Mouse (Mus musculus): Measurements from ENCODE around the gene Suox.
"Not testable (repeated sequence)": the region's sequence is repeated elsewhere in the genome, so short reads cannot be mapped to it uniquely, and the experiment has no call there.

Gene Suox

DNA sequence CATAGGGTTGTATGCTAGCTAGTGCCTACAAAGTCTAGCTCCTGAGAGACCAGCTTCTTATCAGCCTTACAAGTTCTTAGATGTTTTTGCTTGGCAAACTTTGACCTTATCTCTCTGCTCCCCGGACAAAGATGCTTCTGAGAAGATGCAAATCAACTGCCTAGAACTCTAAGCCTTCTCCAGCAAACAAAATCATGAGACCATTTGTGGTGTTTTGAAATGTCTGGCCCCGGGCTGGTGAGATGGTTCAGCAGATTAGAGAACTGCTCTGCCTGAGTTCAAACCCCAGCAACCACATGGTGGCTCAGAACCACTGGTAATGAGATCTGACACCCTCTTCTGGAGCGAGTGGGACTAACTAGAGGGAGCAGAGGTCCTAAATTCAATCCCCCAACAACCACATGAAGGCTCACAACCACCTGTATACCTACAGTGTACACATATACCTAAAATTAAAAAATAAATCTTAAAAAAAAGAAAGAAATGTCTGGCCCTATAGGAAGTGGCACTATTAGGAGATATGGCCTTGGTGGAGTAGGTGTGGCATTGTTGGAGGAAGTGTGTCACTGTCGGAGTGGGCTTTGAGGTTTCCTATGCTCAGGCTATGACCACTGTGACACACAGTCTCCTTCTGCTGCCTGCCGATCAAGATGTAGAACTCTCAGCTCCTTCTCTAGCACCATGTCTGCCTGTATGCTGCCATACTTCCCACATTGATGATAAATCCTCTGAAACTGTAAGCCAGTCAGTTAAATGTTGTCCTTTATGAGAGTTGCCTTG lies 10.2 kb downstream of the Suox start:
- no peak for DNase-seq

DNA sequence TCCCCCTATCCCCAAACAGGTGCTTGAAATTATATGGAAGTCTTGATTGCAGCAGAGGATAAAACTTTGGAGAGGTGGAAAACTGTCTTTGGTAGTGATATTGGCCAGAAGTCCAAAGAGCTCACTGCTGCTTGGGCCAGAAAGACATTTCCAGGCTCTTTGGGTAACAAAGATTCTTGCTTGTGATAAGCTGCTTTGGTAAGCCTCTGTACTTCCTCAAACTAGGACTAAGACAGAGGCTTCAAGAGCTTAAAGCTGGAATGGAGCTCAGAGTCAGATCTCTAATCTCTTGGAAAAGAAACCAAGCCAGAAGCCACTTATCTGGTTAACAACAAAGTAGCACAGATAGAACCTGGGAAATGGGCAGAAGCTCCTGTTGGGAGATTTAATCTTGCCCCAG lies 11.4 kb downstream of the Suox start:
- DNase-seq = no peak

DNA sequence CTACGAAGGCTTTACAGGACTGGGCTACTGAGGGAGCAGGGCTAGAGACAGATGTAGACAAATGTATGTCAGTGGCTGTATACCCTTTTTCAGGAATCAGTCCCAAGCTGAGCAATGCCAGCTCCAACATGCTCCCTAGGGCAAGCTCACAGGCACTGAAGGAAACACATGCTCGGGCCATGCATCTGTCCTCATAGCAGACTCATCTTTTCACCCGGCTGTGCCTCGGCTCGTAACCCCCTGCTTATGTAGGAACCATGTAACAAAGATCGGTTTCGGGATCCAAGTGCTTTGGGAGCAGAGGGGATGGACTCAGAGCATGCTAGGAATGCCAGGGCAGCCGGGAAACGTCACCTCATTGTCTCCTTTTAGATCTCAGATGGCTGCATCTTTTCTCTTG lies 14.4 kb downstream of the Suox start:
- no peak for DNase-seq

DNA sequence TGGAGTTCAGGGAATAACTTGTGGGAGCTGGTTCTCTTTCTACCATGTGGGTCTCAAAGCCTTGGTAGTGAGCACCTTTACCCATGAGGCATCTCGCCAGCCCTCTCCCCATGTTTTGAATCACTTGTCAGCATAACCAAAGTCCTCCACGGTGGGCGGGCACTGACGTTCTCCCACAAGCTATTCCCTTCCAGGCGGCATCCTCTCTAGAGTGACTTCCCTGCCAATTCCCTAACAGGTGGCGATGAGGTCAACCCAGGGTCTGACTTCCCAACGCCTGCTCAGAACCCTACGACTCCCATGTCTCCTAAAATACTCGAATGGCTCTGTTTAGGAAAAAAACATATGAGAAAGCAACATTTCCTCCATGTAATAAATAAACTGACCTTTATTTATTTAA lies 16.0 kb downstream of the Suox start:
- DNase-seq = no peak

DNA sequence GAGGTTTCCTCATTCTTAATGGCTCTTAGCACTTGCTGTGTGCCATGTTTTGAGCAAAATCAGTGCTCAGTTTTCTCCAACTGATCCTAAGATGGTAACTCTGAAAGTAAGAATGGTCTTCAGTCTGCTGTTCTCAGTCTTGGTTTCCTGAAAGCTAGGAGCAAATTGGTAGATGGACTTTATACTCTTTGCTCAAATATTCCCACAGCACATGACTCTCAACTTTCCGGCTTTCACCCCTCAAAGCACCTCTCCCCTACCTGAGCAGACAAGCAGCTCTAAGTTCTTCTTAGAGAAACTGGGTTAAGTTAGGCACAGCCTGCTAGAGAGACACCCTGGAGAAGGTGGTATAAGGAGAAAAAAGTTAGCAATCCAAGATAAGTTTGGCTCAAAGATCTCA lies 17.1 kb downstream of the Suox start:
- DNase-seq = no peak

DNA sequence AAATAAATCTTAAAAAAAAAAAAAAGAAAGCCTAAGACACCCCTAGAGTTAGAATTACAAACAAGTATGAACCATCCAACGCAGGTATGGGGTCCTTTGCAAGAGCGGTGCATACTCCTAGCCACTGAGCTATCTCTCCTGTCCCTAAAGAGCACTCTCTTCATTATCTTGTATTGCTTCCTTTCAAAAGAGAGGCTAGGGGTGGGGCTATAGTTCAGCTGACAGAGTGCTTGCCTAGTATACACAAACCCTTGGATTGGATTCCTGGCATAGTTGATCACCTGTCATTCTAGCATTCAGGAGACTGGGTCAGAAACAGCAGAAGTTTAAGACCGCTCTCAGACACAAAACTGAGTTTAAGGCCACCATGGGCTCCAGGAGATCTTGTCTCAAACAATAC lies 18.6 kb downstream of the Suox start:
- no peak for DNase-seq

DNA sequence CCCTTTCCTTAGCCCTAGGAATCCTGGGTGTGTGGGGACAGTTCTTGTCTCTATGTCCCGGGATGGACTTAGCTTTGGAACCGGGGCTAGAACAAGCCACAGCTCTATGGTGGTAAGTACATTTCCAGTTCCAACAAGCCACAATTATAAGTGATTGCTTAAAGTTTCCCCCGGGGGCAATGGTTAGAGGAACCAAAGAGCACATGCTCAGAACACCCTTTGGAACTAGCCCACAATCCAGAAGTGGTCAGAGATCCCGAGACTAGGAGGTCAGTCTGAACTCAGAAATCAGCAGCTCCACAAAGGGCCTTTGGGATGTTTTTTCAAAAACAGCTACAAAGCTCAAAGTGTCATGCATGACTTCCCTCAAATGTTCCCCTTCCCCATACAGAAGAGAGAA lies 20.0 kb downstream of the Suox start:
- DNase-seq = no peak

DNA sequence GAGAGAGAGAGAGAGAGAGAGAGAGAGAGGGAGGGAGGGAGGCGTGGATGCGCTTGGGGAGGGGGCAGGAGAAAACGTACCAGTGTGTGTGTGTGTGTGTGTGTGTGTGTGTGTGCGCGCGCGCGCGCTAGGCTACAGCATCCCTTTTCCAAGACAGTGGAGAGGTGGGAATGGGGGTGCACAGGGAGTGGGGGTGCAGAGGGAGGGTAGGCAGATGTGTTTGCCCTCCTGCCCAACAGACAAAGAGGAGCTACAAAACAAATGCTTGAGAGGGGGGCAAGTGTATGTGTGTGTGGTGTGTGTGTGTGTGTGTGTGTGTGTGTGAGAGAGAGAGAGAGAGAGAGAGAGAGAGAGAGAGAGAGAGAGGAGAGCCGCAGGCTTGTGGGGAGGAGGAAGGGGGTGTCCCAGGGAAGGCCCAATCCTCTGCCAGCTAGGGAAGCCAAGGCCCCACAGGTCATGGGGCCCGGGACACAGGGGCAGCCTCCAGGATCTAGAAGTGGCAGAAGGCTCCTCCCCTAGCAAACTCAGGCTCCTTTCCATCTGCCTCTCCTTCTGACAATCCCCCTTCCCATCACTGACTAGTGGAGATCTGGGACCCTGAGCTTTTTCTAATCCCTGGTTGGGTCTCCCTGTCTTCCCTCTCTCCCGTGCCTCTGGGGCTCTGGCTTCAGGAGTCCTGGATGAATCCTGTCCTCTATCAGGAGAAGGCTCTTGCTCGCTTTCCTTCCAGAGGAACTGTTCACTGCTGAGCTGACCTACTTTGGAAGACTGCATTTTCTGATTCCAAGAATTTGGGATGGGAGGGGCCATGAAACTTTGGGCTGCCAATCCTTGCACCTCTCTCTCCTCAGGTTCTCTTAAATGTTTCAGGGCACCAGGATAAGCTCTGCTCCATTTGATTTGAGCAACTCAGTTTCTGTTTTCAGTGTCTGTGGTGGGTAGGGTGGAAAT lies 27.5 kb downstream of the Suox start:
- peak; percentile 56 for DNase-seq

DNA sequence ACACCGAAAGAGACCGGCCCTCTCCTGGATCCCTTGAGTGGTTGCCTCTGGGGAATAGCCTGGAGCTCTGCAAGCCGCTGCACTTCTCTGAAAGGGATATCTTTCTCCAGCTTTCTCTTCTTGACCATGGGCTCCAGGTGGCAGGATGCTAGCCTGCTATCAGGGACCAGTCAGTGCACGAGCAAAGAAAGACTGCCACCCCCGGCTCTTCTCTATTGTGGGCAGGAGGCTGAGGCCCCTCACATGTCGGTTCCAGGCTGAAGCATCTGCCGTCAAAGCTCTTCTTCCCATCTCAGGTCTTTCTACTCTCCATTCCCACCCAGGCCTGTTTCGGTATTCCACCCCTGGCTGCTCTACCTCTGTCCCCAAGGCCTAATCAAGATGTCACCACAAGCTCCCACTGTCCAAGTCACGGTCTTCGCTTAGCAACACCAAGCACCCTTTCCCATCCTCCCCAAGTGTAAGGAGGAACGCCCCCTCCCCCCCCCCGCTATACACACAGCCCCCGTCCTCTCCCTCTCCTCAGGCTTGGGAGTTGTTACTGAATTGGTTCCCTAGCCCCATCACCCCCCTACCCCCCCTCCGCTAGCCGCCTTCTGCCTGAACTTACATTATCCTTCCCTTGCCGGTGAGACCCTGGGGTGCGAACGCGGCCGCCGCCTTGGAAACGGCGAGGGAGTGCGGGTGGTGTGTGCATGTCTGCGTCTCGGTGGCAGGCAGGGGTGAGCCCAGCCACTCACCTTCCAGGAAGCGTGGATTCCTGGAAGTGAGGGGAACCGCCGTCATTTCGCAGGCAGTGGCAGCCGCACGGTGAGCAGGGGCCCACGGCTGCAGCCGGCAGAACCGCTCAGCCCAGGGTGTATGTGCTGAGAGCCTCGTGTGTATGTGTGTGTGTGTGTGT lies 28.5 kb downstream of the Suox start, which contains the start of gene Ikzf4:
Gene Ikzf4 (minus strand): TSS at position 881 of the 901 bp plus-strand sequence.
- peak; percentile 66 for DNase-seq

DNA sequence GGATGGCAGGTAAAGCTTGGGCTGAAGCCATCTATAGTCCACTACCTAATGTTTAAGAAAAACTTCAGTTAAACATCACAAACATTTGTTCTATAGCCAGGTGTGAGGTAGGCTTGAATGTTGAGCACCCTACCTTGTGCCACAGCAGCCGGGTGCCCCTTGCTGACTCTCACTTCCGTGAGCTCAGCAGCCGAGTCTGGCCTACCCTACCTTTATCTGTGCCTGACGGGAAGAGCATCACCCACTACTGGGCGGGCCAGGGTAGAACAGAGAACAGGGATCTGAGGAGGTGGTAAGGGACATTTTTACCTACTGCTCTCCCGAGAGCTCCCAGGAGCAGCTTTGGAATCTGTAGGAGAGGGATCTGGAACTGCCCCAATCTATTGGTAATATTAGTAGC lies 31.1 kb downstream of the Suox start:
- no peak for DNase-seq

DNA sequence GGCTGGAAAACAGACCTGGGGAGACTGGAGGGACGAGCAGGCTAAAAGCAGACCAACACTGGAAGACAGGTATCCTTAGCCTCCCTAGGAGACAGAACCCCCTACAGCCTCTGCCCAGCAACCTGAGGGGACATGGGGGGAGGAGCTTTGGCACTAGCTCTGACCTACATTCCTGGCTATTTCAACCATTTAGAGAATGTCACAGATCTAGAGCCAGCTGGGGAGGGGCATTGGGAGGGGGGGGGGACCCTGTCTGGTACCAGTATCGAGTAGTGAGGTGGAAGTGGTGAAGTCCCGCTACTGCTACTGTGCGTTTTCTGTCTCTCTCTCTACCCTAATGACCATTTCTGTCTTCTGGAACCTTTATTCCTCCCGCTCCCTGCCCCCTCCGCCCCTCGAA lies 32.0 kb downstream of the Suox start:
- no peak for DNase-seq

DNA sequence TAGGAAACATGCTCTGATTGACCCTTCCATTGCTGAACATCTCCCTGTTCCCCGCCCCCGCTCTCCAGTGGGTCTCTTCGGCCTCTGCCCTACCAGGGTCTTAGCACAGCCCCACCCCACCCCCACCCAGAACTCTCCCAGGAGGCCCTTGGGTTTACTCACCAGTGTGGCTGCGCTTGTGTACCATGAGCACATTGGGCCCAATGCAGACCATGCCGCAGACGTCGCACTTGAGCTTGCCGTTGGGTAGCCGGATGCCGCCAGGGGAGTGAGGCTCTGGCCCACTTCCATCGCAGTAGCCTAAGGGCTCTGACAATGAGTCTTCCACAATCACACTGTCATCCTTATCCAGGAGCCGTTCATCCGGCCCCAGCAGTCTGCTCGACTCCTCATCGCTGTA lies 33.0 kb downstream of the Suox start:
- no peak for DNase-seq

DNA sequence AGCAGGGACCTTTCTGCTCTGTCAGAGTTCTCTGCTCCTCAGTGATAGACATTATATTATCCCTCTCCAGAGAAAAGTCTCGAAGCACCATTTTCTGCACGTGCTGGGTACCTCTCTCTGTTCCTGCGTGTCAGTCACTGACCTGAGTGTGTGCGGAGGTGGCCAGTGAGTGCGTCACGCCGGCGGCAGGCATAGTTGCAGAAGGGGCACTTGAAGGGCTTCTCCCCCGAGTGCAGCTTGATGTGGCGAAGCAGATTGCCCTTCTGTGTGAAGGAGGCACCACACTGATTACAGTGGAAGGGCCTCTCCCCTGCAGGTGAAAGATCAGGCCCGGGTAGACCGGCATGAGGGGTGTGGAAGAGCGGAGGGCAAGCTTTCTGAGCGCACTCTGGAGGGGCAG lies 33.9 kb downstream of the Suox start:
- DNase-seq = no peak

DNA sequence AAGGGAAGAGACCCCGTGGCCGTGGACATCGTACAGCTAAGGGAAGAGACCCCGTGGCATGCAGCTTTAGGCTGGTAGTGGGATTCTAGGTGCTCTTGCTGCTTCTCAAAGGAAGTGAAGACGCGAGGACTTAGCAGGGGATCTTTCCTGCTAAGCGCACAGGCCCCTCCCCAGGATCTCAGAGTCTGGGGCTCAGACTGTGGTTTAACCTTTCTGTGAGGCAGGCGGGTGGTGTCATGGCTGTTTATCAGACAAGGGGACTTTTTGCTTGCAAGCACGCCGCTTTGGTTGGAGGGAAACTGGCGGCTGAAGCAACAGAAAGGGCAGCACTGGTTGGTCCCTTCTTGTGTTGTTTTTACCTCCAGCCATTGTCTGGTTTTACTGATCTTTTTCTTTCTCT lies 36.9 kb downstream of the Suox start:
- no peak for DNase-seq

DNA sequence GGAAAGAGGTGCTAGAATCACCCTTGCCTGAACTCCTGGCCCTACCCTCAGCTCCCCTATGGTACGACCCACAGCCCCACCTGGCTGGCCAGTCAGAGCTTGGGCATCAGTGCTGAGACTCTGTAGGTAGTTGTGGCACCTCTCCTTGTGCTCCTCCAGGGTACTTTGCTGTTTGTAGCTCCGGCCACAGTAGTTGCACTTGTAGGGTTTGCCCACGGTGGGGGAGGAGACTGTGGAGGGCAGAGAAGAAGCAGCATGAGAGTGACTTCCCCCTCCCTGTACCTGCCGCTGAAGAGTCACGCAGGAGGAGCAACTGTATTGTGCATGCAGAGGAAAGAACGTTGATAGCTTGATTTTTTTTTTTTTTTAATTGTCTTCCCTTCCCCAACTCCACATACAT lies 37.3 kb downstream of the Suox start:
- no peak for DNase-seq

DNA sequence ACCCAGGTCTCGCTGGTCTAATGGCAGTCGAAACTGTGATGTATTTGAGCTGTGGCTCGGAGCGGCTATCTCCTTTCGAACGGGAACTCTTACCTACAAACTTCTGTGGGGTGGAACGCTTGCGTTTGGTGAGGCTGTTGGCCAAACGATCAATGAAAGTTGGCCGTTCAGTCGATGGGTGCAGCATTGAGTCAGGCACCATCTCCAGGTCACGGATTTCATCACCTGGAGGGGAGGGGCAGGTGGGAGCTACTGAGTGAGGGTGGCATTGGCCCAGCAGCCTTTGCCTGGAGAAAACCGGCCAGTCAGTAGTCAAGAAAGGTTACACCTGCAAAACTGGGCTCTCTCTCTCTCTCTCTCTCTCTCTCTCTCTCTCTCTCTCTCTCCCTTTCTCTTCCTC lies 38.2 kb downstream of the Suox start:
- no peak for DNase-seq

DNA sequence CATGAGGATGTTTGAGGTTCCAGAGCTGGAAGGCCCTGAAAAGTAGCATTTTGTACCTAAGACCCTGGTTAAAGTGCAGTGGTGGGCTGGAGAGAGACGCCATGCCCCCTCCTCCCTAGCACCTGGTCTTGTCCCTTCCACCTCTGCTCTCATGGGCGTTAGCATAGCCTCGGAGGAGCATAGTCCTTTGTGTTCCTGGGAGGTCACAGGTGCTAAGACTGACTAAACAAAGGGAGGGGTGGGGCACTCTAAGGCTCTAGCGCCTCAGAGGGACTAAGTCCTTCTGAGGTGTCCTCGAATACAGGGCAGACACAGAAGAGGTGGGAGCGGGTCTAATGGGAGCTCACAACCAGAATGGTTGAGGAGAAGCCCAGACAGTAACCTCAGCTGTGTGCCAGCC lies 42.3 kb downstream of the Suox start:
- DNase-seq = no peak

DNA sequence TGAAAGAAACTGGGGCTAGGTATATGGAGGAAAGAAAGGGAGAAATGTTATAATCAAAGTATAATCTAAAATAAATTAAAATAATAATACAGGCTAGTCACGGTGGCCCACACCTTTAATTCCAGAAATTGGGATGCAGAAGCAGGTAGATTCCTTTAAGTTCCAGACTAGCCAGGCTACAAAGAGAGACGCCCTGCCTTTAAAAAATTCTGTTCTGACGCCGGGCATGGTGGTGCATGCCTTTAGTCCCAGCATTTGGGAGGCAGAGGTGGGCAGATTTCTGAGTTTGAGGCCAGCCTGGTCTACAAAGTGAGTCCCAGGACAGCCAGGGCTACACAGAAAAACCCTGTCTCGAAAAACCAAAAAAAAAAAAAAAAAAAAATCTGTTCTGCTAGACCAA lies 43.6 kb downstream of the Suox start:
- not testable (repeated sequence) for DNase-seq

DNA sequence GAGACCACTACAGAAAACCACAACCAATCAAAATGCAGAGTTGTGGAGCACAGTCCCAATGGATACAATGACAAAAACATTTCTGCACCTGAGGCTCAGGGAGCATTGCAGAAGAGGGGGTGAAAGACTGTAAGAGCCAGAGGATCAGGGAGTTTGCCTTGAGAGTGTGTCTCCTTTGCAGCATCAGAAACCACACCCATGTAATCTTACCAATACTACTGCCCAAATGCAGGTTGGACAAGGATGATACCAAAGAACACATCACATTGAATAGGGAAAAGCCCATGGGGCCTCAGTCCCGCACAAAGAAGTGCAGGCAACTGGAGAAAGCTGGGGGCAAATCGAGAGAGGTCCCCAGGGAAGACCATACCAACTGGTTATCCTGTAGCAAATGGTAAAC lies 44.1 kb downstream of the Suox start:
- no peak for DNase-seq

DNA sequence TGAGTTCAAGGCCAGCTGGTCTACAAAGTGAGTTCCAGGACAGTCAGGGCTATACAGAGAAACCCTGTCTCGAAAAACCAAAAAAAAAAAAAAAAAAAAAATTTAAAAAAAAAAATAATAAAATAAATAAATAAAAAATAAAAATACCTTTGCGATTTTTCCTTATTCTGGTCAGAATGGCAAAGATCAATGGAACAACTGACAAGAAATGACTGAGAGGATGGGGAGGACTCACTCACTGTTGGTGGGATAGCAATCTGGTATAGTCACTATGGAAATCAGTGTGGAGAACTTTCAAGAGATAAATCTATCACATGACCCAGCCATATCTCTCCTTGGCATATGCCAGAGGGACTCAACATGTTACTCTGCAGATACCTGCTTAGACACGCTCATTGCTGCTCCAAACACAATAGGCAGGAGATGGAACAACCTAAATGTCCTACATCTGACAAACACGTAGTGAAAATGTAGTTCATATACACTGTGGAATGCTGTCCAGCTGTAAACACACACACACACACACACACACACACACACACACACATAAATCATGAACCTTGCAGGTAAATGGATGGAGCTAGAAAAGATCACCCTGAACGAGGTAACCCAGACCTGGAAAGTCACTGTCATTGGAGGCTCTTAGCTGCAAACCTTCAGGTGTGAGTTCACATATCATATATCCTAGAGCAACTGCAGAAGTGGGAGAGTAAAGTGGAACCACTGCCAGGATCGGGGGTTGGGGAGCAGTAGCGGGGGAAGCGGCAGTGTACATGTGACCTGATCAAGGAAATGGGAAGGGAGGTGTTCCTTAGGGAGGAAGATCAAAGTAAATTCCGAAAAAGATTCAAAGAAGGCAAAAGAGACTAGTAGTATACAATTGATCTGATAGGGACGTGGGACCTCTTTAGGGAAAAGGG lies 46.2 kb downstream of the Suox start:
- peak; percentile 51 for DNase-seq

DNA sequence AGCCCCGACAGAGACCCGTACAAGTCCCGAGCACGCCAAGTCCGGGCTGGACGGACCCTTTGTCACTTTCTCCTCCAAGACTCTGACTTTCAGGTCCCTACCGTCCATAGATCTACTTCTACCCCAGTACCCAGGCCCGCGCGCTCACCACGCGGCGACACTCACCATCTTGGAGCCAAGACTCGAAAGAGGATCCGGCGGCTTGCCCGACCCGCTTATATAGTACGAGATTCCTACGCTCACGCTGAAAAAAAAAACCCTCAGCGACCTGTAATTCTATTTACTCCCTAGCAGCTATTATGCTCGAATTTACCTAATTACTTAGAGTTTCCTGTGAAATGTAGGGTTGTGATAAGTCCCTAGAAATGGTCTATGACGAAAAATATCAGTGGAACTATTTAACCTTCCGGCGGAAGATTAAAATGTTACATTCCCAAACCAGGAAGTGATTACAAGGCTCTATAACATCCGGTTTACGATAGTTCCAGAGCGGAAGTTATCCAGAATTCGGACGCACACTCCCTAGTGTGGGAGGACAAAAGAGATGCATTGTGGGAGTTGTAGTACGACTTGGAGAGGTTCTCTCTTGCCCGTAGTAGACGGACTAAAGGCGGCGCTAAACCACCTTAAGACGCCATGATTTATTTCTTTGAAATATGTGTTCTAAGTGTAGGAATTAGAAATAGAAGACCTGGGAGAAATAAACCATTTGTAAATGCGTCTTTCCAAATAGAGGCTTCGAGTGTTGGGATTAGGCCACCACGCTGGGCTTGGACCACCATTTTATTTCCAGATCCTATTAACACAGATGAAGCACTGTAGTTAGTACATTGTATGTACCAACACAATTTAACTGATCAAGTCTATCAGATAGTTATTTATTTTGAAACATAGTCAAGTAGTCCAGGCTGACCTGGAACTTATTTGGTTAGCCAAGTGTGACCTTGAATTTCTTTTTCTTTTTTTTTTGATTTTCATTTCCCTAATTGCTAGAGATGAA lies 47.3 kb downstream of the Suox start, which contains the start of gene Rps26:
Gene Rps26 (minus strand): TSS at position 437 of the 1,000 bp plus-strand sequence.
- peak; percentile 96 for DNase-seq
